Mouse (Mus musculus) left cerebral cortex, postnatal 25 days (tissue): ENCODE data around the gene Prrt4. TPM values are rescaled to one million over a fixed set of nuclear protein-coding genes. Genes with fewer than 3 reads are reported as not detected.
"Not testable (repeated sequence)": the region's sequence is repeated elsewhere in the genome, so short reads cannot be mapped to it uniquely, and the experiment has no call there.

Experiments used
- DNase-seq, 2 experiments: peaks; one replicate each; pipeline ENCODE4 v3.0.0; 2022; ENCODE audit warnings: low spot score in 2 of 2, mixed read lengths in 1 of 2
- intact Hi-C: fragments of 180-260 bp; cut with DNase I; formaldehyde crosslinking; loops from one replicate; pipeline ENCODE4 v1.15.1; 2025
- microRNA-seq, 2 experiments: library from miRNA; unstranded; fragments of <30 nt; microRNA quantifications; one replicate each; pipeline ENCODE4 v1.2.0; 2022
- total RNA-seq, 2 experiments: library from RNA; stranded (reverse); gene quantifications; 2 replicates each; pipeline ENCODE4 v1.2.3; 2021

The Prrt4 gene
- total RNA-seq, 2 experiments from 2014 or later, result 2.4 to 2.9 TPM

DNA sequence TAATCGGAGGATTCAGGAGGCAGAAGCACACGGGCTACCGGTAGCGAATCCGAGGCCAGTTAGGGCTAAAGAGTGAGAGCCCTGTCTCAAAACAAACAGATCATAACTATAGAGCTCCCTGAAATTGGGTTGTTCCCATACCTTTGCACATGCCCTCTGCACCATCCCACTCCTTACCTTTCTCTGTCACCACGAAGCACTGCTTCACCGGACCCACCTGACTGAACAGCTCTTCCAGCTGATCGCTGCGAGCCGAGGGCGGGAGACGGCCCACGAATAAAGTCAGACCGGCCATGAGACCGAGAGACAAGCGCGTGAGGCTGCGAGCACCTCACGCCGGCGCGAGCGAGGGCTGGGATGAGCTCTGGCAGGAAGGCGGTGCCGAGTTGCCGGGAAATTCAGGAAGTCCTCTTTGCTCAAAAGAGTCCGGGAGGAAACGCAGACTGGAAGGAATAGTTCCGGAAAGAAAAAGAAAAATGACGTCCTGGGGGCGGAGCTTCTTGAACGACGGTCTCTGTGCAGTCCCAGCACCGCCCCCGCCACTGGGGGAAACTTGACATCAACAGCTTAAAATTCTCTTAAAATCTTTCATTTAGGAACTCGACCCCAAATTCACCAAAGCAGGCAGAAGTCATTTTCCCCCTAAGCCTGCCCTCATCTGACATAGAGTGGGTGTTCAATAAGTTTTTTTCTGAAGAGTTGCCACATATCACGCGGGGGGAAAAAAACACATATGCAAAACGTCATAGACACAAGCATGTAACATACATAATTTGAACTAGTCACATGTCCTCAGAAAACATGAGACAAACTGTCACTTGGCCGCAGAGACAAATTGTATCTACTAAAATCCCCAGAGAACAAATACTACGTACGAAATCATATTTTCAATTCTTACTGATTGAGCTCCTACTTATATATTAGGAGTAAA lies 14.8 kb downstream of the Prrt4 start, which contains the start of gene Rbm28:
TSS of gene Rbm28 (minus strand) at position 693 of the 931 bp plus-strand sequence.
- peak; percentile 86 to 96 for DNase-seq
- intact Hi-C loops, result loop anchor here (10.0 kb wide), 1 partner anchor 300 kb away; the partner anchor contains the start of gene Atp6v1f

- DNase-seq, result not testable (repeated sequence)
Measured at GRCm38 (mm10) chr6:29161291-29161690, 18.1 kb downstream of the Prrt4 start.

GRCm38 (mm10) chr6:29160786-29161185 lies 18.6 kb downstream of the Prrt4 start:
- intact Hi-C loops, result loop anchor here (10.0 kb wide), 1 partner anchor 304 kb away; the partner anchor contains the start of gene Atp6v1f
- DNase-seq, result no peak

More at GRCm38 (mm10) chr6:29161291-29161690, 18.1 kb downstream of the Prrt4 start:
- intact Hi-C loops, result loop anchor here (10.0 kb wide), 1 partner anchor 304 kb away; the partner anchor contains the start of gene Atp6v1f

- DNase-seq, result no peak
- intact Hi-C loops, result no loop called here
Measured at GRCm38 (mm10) chr6:29156326-29156725, 23.1 kb downstream of the Prrt4 start.

DNA sequence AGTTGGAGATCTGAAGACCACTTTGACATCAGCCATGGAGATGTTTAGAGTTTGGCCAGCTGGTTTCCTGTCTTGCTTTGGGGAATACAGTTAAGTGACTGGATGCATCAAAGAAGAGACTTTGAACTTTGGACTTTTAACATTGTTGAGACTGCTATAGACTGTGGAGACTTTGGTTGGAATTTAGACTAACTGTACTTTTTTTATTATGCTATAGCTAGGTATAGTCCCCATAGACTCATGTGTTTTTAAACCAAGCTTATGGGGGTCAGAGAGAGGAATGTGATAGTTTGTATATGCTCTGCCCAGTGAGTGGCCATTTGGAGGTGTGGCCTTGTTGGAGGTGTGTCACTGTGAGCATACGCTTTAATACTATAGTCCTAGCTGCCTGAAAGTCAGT lies 29.4 kb downstream of the Prrt4 start:
- no peak for DNase-seq
- intact Hi-C loops, result no loop called here

- DNase-seq, result no peak
- intact Hi-C loops, result loop anchor here (10.0 kb wide), 1 partner anchor 613 kb away; no protein-coding TSS in a partner anchor
Measured at GRCm38 (mm10) chr6:29147407-29148010, 31.9 kb downstream of the Prrt4 start.

DNA sequence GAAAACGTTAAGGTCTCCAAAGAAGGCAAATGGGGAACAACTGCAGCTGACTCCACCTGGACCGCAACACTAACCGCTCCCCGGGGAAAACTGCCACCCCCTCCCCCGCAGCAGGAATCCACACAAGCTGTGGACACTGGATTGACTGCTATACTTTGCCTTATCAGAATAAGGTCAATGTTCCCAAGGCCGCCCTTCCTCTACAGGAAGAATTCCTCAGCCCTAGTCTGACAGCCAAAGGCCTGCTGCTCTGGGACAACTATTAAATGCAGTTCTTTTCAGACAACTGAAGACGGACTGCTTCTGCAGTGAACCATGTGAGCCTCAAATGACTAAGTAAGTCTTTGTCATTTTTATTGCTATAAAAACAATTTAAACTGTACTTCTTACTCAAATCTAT lies 32.7 kb downstream of the Prrt4 start:
- no peak for DNase-seq
- intact Hi-C loops, result loop anchor here (10.0 kb wide), 1 partner anchor 612 kb away; no protein-coding TSS in a partner anchor

DNA sequence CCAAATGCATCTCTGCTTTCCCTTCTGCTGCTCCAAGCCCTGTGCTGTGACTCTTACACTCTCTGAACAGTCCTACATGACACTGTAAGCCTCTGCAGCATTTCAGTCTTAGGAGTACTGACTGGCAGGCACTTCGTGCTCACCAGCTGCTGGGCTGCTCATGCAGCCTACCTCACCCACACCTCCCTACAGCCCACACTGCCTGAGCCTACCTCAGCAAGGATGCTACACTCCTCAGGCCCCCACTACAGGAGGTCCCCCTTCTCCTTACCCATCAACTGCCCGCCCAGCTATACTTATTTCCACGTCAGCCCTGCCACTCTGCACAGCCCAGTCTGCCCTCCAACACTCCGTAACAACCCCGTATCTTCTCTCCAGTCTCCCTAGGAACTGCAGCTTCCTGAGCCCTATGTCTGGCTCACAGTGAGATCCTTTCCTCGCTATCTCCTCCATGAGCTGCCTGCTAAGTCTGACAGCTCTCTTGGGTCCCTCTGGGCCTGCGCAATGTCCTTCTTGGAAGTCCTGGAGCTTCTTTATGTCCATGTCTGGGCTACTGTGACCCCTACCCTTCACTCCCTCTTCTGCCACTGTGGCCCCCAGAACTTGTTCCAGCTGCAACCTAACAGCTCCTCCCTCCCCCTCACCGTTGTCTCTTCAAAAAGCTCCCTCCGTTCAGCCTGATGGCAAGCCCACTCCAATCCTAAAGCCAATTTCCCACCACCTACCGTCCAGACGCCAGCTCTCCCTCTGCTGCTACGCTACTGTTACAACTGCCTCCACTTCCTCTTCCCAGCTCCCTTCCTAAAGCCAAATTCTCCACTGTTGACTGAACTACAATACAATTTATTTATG lies 33.7 kb downstream of the Prrt4 start:
- DNase-seq, result peak; percentile 33 to 52

DNA sequence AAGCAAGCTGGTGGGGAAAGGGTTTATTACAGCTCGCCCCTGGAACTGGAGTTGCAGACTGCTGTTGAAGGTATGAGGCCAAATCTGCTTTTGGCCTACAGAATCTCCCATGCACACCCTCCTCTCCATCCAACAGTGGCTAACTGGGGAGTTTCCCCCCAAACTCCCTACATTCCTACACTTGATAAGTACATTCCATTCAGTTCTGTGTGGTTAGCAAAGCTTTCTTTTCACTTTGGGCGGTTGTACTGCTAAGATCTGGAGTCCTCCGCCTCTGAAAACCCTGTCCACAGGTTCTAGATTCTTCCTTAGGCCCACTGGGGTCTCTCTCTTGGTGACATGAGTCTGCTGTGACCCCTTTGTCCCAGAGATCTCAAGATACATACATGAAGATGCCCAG lies 34.4 kb downstream of the Prrt4 start:
- no peak for DNase-seq
- intact Hi-C loops, result loop anchor here (5.0 to 10.0 kb wide), 3 partner anchors 108 to 610 kb away; no protein-coding TSS in a partner anchor

More for the DNA sequence above, 33.7 kb downstream of the Prrt4 start:
- intact Hi-C loops, result loop anchor here (10.0 kb wide), 1 partner anchor 611 kb away; no protein-coding TSS in a partner anchor

DNA sequence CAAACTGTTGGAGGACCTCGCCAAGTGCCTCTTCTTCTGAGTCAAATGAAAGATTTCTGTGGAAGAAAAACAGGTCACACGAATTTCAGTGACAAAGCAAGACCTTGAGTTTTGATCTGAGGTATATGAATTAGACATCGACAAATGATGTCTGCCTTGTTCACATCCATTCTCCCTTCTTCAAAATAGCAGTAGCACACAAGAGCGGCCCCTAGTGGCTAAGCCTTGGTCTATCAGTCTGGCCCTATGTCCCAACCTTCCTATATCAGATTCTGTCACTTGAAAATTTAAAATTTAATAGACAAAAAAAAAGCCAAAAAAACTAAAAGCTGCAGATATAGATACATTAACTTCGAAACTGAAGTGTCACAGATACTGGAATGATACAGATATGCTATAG lies 35.8 kb downstream of the Prrt4 start:
- intact Hi-C loops, result loop anchor here (5.0 to 10.0 kb wide), 3 partner anchors 106 to 609 kb away; no protein-coding TSS in a partner anchor

DNA sequence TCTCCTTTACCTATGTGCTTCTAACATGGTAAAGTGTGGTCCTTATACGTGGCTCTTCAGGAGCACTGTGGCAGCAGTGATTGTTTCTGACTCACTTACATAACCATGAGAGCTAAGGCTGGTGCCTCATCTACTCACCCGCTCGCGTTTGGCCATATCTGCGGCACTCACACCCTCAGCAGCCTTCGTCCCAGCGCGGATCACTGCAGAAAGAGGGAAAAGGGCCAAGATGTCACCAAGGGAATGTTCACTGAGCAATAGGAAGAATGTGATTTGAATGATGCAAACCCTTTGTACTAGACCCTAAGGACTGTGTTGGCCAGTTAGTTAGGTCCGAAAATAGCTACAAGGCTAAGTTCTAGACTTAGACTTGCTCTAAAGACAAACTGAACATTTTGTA lies 41.9 kb downstream of the Prrt4 start:
- no peak for DNase-seq
- intact Hi-C loops, result no loop called here

More for the DNA sequence above, 35.8 kb downstream of the Prrt4 start:
- peak; percentile 55 to 69 for DNase-seq

DNA sequence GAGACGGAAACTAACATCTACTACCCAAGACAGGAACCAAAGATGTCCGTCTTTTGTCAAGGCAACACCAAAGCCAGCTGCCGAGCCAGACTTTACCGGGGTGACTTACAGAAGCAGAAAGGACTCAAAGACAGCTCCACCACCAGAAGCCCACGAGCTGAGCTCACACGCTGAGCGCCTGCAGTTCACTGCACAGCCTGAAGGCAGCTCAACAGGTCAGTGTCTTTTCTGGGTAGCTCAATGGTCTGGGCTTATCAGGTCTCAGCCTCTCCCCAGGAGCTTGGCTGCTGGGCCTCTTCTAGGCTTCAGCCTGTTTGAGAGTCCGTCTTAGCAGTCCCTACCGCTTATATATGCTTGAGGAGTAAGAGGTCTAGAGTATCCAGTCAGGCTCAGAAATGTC lies 46.3 kb downstream of the Prrt4 start:
- intact Hi-C loops, result no loop called here
- no peak for DNase-seq

DNA sequence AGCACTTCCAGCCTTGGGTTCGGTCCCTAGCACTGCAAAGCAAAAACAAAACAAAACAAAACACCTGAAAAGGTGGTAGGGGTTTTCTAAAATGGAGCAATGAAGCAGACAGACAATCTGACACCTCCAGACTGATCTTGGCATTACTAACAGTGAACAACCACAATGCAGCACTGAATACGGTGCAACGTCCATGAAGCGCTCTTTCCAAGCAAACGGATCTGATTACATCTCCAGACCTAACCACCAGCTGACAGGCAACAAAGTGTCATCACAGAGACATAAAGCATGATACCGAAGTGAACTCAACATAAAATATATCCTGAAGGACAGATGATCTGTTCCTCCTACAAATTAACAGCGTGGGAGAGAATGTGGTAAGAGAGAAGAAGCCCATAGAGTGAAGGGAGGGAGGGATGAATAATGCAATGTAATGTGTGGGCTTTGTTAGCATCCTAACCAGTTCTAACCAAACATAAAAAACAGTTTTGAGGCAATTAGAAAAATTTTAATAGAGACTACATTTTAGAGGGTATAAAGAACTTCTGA lies 52.4 kb downstream of the Prrt4 start:
- DNase-seq, result peak in 1 of 2 experiments; percentile 18

GRCm38 (mm10) chr6:29119990-29120389 lies 59.4 kb downstream of the Prrt4 start:
- DNase-seq, result no peak
- intact Hi-C loops, result no loop called here

More for the DNA sequence above, 52.4 kb downstream of the Prrt4 start:
- intact Hi-C loops, result no loop called here

Small RNA genes lying within 50 kb of the gene (microRNA-seq; reads per million reads assigned to microRNA genes)
- gene Gm24303, result 0 reads per million in 2 experiments

Other genes with a start within 250 kb of the Prrt4 start
- not detected for gene Lep, start 119.4 kb downstream of the Prrt4 start, total RNA-seq
- gene Rbm28, start 14.6 kb downstream of the Prrt4 start, total RNA-seq, result 10 to 100 TPM; 38.7 to 45.7 TPM
- gene Impdh1, start 36.8 kb upstream of the Prrt4 start, total RNA-seq, result 10 to 100 TPM; 66.1 to 68.8 TPM
- gene Hilpda, start 92.9 kb upstream of the Prrt4 start, total RNA-seq, result 1 to 10 TPM; 6.7 to 8.4 TPM
- gene Fam71f2, start 100.0 kb upstream of the Prrt4 start, total RNA-seq, result under 1 TPM; 0.34 to 0.41 TPM
- gene Fam71f1, start 139.6 kb upstream of the Prrt4 start, total RNA-seq, result not detected
- 10 to 100 TPM; 71.9 to 72.5 TPM for gene Calu, start 168.5 kb upstream of the Prrt4 start, total RNA-seq
- under 1 TPM in 1 of 2 experiments, not detected in 1; 0.32 TPM for gene Opn1sw, start 208.9 kb upstream of the Prrt4 start, total RNA-seq
- 10 to 100 TPM; 84.7 to 92.0 TPM for gene Ccdc136, start 216.7 kb upstream of the Prrt4 start, total RNA-seq